Mouse (Mus musculus) small intestine, adult 2 months (tissue): ENCODE results near the gene Atp2b2. TPM values are rescaled to one million over a fixed set of nuclear protein-coding genes. Genes with fewer than 3 reads are reported as not detected.

ENCODE experiments used
- H3K27ac ChIP-seq: fragments of 200-500 bp; 2 replicates; pipeline ENCODE4 v1.5.1; 2012; ENCODE audit warnings: low read depth, low read length, control low read depth, inconsistent platforms; ENCODE audit not compliant: insufficient read depth
- H3K27me3 ChIP-seq: fragments of 200-500 bp; 2 replicates; pipeline ENCODE4 v1.6.1; 2012; ENCODE audit warnings: mild to moderate bottlenecking, moderate library complexity, low read length, inconsistent platforms; ENCODE audit not compliant: control insufficient read depth, insufficient read depth
- H3K36me3 ChIP-seq: fragments of 200-500 bp; 2 replicates; pipeline ENCODE4 v1.6.1; 2012; ENCODE audit warnings: mild to moderate bottlenecking, low read length, control low read depth, inconsistent platforms; ENCODE audit not compliant: control insufficient read depth, insufficient read depth
- H3K4me1 ChIP-seq: fragments of 200-500 bp; 2 replicates; pipeline ENCODE4 v1.6.1; 2012; ENCODE audit warnings: low read length, inconsistent platforms, mixed read lengths; ENCODE audit not compliant: control insufficient read depth, insufficient read depth, insufficient read length
- H3K4me3 ChIP-seq: fragments of 200-500 bp; 2 replicates; pipeline ENCODE4 v1.5.1; 2012; ENCODE audit warnings: low read depth, mild to moderate bottlenecking, control low read depth, inconsistent platforms, low read length, moderate library complexity
- CTCF ChIP-seq: fragments of 200-500 bp; IDR thresholded peaks from 2 replicates; pipeline ENCODE4 v1.5.1; 2012; ENCODE audit warnings: low read depth, mild to moderate bottlenecking, control low read depth, inconsistent platforms, low read length, moderate library complexity, mixed read lengths; ENCODE audit not compliant: insufficient replicate concordance, insufficient read length; ENCODE audit errors: extremely low read depth
- POLR2A ChIP-seq: fragments of 200-500 bp; IDR thresholded peaks from 2 replicates; pipeline ENCODE4 v1.6.1; 2012; ENCODE audit warnings: low read depth, mild to moderate bottlenecking, control low read depth, inconsistent platforms, low read length, moderate library complexity
- WGBS: fragments of 180-500 bp; shearing (Covaris S2); methylation state at CpG from one replicate; pipeline ENCODE4 v1.1.7; 2018; 5-methylcytosine and 5-hydroxymethylcytosine counted together
- polyA plus RNA-seq: library from polyadenylated mRNA; depleted of rRNA; stranded (reverse); fragments of >200 nt; gene quantifications from 2 replicates; pipeline ENCODE4 v1.2.3, GENCODE M21; 2012

Gene Atp2b2
- polyA plus RNA-seq, 1 experiment, result 0.42 TPM

DNA sequence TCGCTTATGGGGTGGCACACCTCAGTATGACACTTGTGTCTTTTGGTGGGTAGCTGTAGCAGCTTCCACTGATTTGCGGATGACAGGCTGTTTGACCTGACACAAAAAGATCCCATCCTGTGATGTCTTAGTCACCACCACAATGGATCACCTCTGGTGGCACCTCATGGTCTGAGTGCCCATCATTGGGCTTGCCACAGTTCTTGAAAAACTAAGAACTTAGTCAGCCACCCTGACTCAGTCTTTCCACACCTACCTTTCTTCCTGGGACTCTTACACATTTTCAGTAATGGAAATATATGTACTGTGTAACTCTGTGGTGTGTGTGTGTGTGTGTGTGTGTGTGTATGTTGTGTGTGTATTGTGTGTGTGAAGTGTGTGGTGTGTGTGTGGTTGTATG is 71.5 kb downstream of the Atp2b2 start:
- TF ChIP-seq POLR2A, result no peak
- TF ChIP-seq CTCF, result no peak
- Histone ChIP-seq H3K4me1 (no peaks in the 10 kb centered on the region), H3K27ac (no peak overlapping the region), H3K36me3 (no peaks in the 10 kb centered on the region), H3K27me3 (no peaks in the 10 kb centered on the region), H3K4me3 (no peak overlapping the region)
- WGBS, result 84% methylated on average over 2 of the region's 2 CpGs

DNA sequence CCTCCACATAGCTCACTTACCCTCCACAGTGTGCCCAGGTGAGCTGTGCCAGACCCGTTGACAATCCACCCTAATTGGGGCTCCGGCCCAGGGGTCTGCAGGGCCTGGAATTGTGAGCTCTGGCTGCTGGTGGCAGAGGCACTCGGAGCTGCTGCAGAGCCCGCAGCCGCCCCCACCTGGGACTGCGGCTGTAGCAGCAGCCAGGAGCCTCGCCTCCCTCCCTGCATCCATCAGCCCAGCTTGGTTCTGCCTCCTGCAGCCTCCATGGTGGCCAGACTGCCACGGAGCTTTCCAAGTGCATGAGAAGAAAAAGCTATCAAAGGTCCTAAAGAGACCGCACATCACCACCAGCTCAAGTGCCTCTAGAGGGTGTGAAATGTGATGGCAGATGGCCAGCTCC is 71.9 kb downstream of the Atp2b2 start:
- no peak for TF ChIP-seq POLR2A
- no peak for TF ChIP-seq CTCF
- Histone ChIP-seq H3K4me3 (no peak overlapping the region), H3K27me3 (no peaks in the 10 kb centered on the region), H3K36me3 (no peaks in the 10 kb centered on the region), H3K4me1 (no peaks in the 10 kb centered on the region), H3K27ac (no peak overlapping the region)
- 53% methylated on average over 9 of the region's 9 CpGs for WGBS

DNA sequence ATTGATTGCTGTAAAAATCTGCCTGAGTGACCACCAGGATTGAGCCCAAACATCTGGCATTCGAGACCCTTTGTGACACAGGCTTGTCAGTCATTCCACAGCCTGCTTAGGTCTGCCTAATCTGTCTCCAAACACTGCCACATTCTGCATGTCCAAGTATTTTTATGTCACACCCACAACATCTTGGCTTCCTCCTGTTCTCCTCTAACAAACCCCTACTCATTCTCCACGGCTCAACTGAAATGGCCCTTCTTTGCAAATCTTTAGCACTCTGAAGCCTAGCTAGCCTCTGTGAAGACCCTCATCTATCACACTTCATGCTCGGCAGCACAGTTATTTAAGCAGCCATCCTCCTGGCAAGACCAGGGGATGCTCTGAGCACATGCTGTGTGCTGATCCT is 72.7 kb downstream of the Atp2b2 start:
- Histone ChIP-seq H3K4me1 (no peaks in the 10 kb centered on the region), H3K27me3 (no peaks in the 10 kb centered on the region)
- 39% methylated on average over 3 of the region's 3 CpGs for WGBS

DNA sequence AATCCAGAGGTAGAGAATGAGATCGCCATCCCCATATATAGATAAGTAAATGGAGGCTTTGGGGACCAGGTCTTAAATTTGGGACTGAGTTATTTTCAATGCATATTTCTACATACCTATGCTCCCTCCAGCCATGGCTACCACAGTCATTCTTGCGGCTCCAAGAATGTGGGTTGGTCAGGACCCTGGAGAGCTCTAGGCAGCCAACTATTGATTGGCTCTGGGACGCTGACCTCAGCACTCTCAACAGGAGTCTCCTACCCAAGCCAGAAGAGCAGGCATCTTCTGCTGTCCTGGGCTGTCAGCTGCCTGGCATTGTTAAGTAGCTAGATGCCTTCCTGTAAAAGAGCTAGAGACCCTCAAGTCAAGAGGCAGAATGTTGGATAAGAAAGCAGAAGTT is 79.6 kb downstream of the Atp2b2 start:
- Histone ChIP-seq H3K27me3 (no peaks in the 10 kb centered on the region), H3K27ac (no peak overlapping the region), H3K4me3 (no peak overlapping the region), H3K4me1 (no peaks in the 10 kb centered on the region), H3K36me3 (no peaks in the 10 kb centered on the region)
- TF ChIP-seq POLR2A, result no peak
- TF ChIP-seq CTCF, result no peak
- 14% methylated on average over 3 of the region's 3 CpGs for WGBS

More for the DNA sequence above, 72.7 kb downstream of the Atp2b2 start:
- Histone ChIP-seq H3K4me3 (no peak overlapping the region), H3K27ac (no peak overlapping the region), H3K36me3 (no peaks in the 10 kb centered on the region)
- TF ChIP-seq POLR2A (no peak), CTCF (no peak)

DNA sequence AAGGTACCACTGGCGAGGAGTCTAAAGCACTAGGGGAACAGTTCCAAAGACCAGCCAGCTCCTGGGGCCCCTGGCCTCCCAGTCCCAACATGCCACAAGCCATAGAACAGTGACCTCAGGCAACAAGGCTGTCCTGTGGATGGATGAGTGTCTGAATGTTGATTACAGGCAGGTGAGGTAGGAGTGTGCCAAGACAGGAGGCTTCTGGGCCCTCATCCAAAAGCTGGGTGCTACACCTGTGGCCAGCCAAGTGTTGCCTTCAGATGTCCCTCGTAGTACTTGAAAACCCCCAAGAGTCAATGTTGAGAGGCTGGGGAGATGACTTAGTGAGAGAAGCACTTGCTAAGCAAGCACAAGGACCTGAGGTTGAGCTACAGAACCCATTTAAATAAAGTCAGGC is 80.8 kb downstream of the Atp2b2 start:
- no peaks in the 10 kb centered on the region for H3K27me3 ChIP-seq
- no peak overlapping the region for H3K4me3 ChIP-seq
- TF ChIP-seq CTCF (no peak), POLR2A (no peak)
- no peaks in the 10 kb centered on the region for H3K36me3 ChIP-seq
- no peak overlapping the region for H3K27ac ChIP-seq
- WGBS, result 60% methylated on average over 2 of the region's 2 CpGs
- peaks cover 2% of the 10 kb centered on the region; the same call in 1 of the 2 replicates for H3K4me1 ChIP-seq

- Histone ChIP-seq H3K4me3 (no peak overlapping the region), H3K36me3 (no peaks in the 10 kb centered on the region), H3K4me1 (peaks cover 2% of the 10 kb centered on the region; the same call in 1 of the 2 replicates), H3K27me3 (no peaks in the 10 kb centered on the region), H3K27ac (no peak overlapping the region)
- TF ChIP-seq CTCF (no peak), POLR2A (no peak)
- WGBS, result 53% methylated on average over 1 of the region's 1 CpGs
Observed at GRCm38 (mm10) chr6:113959336-113959735, 83.1 kb downstream of the Atp2b2 start.

DNA sequence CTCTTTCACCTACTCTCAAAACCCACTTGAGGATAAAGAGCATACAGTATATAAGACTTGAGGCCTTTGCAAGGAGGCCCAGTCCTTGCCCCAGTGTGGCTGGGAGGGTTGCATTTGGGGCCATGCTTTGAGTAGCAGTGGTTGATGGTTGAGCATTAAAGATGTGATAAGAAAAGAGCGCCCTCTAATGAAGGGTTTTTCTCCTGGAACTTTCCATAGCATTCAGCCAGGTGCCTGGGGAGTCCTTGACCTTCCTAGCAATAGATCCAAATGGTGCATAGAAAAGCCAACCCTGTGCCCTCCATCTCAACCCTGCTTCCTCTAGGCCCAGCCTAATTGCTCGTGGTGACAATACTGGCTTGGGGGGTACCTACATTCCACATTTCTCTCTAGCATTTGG is 83.7 kb downstream of the Atp2b2 start:
- H3K27ac ChIP-seq, result no peak overlapping the region
- peaks cover 2% of the 10 kb centered on the region; the same call in 1 of the 2 replicates for H3K4me1 ChIP-seq
- no peak overlapping the region for H3K4me3 ChIP-seq
- TF ChIP-seq POLR2A (no peak), CTCF (no peak)
- H3K36me3 ChIP-seq, result no peaks in the 10 kb centered on the region
- WGBS, result 56% methylated on average over 2 of the region's 2 CpGs
- H3K27me3 ChIP-seq, result no peaks in the 10 kb centered on the region
